Mouse (Mus musculus) adrenal gland, adult 8-10 months (tissue): Measurements from ENCODE around the gene Serac1. TPM values are rescaled to one million over a fixed set of nuclear protein-coding genes. Genes with fewer than 3 reads are reported as not detected.
"Not testable (repeated sequence)": the region's sequence is repeated elsewhere in the genome, so short reads cannot be mapped to it uniquely, and the experiment has no call there.

ENCODE experiments used
- DNase-seq: peaks from one replicate; pipeline ENCODE4 v3.0.0; 2022
- total RNA-seq, 4 experiments: library from RNA; stranded (reverse); gene quantifications; 2 replicates each; pipeline ENCODE4 v1.2.4; 2022

Serac1 gene
- total RNA-seq, 4 experiments from 2014 or later: 8.9 to 10.6 (median 9.9) TPM

GRCm38 (mm10) chr17:6063532-6063931 lies 16.0 kb downstream of the Serac1 start:
- no peak for DNase-seq

GRCm38 (mm10) chr17:6062793-6063192 lies 16.7 kb downstream of the Serac1 start:
- no peak for DNase-seq

DNA sequence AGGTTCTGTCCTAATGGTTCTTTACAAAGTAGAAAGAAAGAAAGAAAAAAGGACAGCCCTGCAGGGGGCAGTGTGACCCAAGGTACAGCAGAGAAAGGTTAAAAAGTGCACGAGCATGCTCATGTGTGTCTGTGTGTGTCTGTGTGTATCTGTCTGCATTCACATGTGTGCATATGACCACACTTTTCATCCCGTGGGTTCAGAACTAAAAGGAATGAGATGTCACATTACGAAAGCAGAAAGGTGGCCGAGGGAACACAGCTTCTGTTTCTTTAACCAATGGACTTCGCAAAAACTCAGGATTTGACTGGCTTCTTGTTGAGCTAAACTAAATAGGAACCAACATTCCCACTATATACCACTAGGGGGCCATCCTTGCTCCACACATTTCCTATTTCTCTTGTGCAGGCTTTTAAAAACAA lies 24.6 kb downstream of the Serac1 start:
- no peak for DNase-seq

- no peak for DNase-seq
Observed at GRCm38 (mm10) chr17:6052801-6053200, 26.7 kb downstream of the Serac1 start.

GRCm38 (mm10) chr17:6037507-6037906 lies 42.0 kb downstream of the Serac1 start:
- DNase-seq: no peak

GRCm38 (mm10) chr17:6036872-6037271 lies 42.7 kb downstream of the Serac1 start:
- no peak for DNase-seq

- DNase-seq: no peak
Observed at GRCm38 (mm10) chr17:6036458-6036857, 43.1 kb downstream of the Serac1 start.

GRCm38 (mm10) chr17:6035661-6036060 lies 43.9 kb downstream of the Serac1 start:
- no peak for DNase-seq

- no peak for DNase-seq
Observed at GRCm38 (mm10) chr17:6025831-6026230, 53.7 kb downstream of the Serac1 start.

GRCm38 (mm10) chr17:6021374-6021789 lies 58.2 kb downstream of the Serac1 start:
- not testable (repeated sequence) for DNase-seq

- no peak for DNase-seq
Observed at GRCm38 (mm10) chr17:6020636-6021035, 58.9 kb downstream of the Serac1 start.

DNA sequence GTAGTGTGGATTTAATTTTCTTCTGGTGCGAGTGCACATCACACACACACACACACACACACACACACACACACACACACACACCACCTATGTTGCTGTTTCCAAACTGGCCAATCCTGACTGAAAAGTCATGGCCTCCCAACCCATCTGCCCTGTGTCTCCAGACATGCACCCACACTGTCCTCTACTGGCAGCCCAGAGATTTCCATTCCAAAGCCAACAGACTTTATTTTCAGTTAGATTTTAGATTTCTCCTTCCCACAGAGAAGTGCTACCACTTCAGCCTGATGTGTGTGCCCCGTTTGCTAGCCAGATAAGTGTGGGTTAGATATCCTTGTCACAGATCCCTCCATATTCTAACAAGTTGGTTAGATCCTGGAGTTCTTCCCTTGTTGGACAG lies 59.8 kb downstream of the Serac1 start:
- no peak for DNase-seq

DNA sequence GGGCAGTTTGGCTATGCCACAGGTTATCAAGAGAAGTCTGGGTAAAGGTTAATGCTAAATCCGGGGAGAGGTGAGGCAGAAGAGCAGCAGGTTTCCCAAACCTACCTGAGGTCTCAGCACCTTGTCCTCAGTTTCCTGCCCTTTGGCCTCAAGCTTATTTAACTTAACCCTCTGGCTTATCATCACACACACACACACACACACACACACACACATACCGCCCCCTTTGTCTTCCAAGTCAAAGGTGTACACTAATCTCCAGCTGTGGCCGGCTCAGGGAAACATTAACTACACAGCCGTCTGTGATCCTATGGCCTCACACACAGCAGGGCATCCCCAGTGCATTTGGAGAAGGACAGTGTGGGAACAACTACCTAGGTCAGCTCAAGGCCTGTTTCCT lies 61.2 kb downstream of the Serac1 start:
- DNase-seq: no peak

DNA sequence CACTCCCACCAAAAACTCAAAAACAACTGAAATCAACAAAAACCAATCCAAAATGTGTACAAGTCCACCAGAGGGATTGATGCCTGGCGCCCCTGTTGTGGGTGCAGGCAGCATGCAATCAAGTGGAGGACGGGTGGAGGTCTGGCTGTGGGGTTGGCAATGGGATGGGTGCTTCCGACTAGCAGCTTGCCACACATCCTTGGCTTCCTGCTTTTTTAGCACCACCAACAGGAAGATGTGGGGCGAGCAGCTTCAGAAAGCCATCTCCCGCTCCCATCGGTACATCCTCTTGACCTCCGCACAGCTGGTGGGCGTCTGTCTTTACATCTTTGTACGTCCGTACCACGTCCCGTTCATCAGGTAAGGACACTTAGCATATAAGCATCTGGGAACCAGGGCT lies 62.3 kb downstream of the Serac1 start:
- DNase-seq: no peak

GRCm38 (mm10) chr17:6016213-6016780 lies 63.2 kb downstream of the Serac1 start:
- no peak for DNase-seq

GRCm38 (mm10) chr17:6014985-6015384 lies 64.6 kb downstream of the Serac1 start:
- no peak for DNase-seq

DNA sequence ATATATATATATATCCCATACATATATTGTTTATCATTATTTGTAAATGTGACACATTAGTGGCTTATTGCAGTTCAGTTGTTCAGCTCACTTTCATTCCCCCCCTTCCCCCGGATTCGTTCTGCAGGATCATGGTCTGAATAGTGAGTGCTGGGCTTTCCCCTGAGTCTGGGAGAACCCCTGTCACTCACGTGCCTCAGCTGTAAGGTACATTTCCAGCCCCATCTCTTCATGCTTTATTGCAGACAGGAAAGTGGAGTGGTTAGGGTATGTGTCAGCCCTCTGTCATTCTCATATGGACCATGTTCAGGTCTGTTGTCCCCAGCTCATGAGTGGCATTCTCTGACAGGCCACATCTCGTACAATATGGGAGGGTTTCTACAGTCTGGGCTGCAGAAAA lies 66.5 kb downstream of the Serac1 start:
- no peak for DNase-seq

GRCm38 (mm10) chr17:6009606-6010005 lies 69.9 kb downstream of the Serac1 start:
- DNase-seq: no peak

DNA sequence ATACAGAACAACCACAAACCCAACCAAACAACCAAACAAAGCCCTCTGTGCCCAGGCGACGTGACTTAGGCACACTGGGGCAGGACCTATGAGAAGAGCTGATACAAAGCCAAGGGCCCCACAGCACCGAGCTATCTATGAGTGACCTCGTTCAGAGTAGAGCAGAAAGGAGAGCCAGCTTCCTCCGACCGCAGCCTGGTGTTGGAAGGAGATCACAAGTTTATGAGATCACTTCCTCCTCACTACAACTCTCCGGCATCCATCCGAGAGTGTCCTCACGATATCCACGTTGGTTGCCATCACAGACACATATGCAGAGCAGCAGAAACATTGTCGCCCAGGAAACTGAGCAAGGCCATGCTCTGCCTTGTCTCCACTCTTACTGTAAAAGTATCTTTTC lies 71.0 kb downstream of the Serac1 start:
- no peak for DNase-seq

DNA sequence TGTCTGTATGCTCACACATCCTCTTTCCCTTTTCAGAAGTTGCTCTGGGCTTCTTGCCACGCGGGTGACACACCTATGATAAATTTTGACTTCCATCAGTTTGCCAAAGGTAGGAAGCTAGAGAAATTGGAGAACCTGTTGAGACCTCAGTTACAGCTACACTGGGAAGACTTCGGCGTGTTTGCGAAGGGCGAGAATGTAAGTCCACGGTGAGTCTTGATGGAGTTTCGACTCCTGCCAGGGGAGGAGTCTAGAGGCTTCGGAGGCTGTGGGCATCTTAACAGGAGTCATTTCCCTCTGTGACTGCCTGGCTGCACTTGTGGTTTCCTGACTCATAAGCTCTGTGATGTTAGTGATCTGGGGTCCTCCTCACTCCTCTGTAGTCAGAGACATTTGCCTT lies 71.6 kb downstream of the Serac1 start:
- no peak for DNase-seq

DNA sequence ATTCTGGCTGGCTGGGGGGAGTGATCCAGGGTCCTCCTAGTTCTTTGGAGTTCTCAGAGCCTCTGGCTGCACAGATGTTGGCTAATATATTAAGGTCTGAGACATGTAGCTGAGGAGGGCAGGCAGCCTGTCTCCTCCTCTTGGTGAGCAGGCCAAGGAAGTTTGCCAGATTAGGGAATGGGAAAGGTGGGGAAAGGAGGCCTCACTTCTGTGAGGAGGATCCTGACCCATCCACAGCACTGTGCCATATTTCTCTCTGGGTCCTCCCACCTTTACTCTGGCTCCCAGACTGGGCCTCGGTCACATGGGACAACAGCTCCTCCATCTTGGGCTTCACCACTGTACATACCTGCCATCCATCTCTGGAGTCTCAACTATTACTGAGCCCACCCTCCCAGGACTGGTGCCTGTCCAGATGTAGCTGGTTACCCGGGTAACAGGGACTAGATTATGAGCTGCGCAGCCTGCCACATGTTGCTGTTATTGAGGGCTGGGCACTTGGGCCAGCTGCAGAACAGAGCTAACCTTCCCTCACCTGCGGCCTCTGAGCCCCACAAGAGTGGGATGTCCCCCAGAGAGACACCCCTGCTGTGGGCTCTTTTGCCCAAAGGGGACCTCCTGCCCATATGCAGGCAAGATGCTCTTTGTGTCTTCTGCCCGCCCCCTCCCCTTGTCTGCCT lies 72.3 kb downstream of the Serac1 start:
- DNase-seq: no peak

GRCm38 (mm10) chr17:6005638-6006471 lies 73.7 kb downstream of the Serac1 start:
- peak; percentile 53 for DNase-seq

GRCm38 (mm10) chr17:6005246-6005637 lies 74.3 kb downstream of the Serac1 start:
- no peak for DNase-seq

GRCm38 (mm10) chr17:6003661-6004060 lies 75.9 kb downstream of the Serac1 start:
- no peak for DNase-seq
